Mouse (Mus musculus) erythroblast, embryonic 14.5 days (primary cell): ENCODE measurements around the gene P2rx7.

Experiments
- GATA1 ChIP-seq: IDR thresholded peaks from 2 replicates; pipeline ENCODE4 v1.6.1; 2012; ENCODE audit warnings: low read length, inconsistent platforms, mixed read lengths
- TAL1 ChIP-seq: IDR thresholded peaks from 3 replicates; pipeline ENCODE4 v1.6.1; 2012; ENCODE audit warnings: low read length, inconsistent platforms, mixed read lengths

DNA sequence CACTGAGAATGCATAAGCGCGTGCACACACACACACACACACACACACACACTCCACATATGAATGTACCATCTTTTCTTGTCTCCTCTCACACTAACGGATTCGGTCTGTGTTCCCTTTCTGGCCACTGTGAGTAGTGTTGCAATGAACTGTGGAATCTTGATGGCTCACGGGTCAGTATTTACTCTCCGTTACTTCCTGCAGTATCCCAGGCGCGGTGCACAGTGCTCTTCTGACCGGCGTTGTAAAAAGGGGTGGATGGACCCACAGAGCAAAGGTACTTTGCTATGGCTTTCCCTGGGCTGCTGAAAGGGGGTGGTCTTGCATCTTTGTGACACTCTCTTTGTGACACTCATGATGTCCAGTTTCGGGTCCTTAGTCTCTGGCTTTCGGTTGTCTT is 13.1 kb downstream of the P2rx7 start:
- TF ChIP-seq TAL1: no peak
- no peak for TF ChIP-seq GATA1
